Mouse (Mus musculus): ENCODE results near the gene Kansl1l.

Kansl1l gene

GRCm38 (mm10) chr1:66817865-66818315 is 528 bp upstream of the Kansl1l start:
- no peak for DNase-seq (ENCODE audit: low read depth, low spot score)

DNA sequence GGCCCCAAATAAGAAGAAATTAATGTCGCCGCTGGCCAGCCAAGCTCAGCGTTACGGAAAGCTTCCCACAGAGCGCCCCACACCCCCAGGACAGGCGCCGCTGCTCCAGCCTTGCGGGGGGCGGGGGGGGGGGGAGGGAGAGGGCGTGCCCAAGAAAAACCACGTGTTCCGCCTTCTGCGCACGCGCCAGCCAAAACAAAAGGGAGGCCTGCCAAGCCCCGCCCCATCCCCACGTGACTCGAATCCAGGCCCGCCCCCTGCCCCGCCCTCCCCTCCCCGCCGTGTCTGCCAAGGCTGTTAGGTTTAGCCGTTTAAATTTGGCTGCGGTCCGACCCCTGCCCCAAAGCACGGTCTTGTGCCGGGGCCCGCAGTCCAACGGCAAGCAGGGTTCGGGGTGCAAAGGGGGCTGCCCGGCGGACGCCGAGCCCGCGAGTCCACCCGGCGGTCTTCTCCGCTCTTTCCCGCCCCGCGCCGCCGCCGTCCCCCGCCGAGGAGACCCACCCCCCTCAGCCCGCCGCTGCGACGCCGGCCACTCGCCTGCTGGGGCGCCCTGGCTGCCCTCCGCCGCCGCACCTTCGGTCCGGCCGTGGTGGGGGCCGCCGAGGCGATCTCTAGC is 417 bp downstream of the Kansl1l start:
- DNase-seq (ENCODE audit: low read depth, low spot score), result peak; percentile 93

- DNase-seq (ENCODE audit: low read depth, low spot score), result peak; percentile 62
Observed at GRCm38 (mm10) chr1:66815941-66816777, 1.2 kb downstream of the Kansl1l start.

DNA sequence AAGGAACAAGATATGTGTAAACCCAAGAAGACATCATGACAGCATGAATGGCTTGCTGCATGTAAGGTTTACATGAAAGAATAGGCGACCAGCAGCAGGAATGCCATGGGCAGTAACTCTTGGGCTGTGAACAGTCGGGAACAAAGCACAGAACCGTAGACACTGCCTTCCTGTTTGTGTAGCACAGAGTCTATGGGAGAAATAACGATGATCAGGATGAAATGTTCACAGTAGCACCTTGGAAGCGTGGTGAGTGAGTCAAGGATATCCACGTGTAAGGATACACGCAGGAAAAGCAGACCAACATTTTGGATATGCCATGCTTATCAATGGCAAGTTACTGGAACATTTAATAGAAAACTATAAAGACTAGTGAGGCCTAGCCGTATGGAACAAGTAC is 2.6 kb downstream of the Kansl1l start:
- DNase-seq (ENCODE audit: low read depth, low spot score), result no peak

DNA sequence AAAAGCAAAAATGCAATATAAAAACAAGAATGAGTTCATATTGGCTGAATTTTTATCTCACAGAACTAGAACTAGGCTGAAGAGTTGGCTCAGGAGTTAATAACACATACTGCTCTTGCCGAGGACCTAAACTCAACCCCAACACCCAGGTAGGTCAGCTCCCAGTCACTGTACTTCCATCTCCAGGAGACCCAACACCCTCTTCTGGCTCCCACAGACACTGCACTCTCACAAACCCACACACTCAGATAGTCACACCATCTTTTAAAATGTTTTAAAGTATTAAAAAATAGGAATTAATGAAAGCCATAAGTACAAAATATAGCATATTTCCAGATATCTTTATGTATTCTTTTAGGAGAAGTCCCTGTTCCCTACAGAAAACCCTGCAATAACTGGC is 4.2 kb downstream of the Kansl1l start:
- DNase-seq (ENCODE audit: low read depth, low spot score), result no peak

GRCm38 (mm10) chr1:66806821-66807220 is 10.5 kb downstream of the Kansl1l start:
- DNase-seq (ENCODE audit: low read depth, low spot score), result no peak

- no peak for DNase-seq (ENCODE audit: low read depth, low spot score)
Observed at GRCm38 (mm10) chr1:66805408-66805807, 12.0 kb downstream of the Kansl1l start.

DNA sequence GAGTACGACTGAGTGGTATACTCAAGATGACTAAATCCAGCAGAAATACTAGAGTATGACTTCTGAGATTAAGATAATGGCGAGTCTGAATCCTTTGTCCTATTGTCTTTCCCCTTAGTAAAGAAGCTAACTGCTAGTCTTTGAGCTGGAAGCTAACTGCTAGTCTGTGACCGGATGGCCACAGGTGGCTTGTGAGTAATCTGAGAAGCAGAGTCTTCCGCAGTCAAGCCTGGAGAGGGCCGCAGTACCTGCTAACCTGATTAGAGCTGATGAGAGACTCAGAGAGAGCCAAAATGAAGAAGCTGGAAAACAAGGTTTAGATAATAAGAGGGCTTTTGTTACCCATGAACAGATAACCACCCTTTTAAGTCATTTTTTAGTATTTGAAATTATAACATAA is 12.7 kb downstream of the Kansl1l start:
- no peak for DNase-seq (ENCODE audit: low read depth, low spot score)

- DNase-seq (ENCODE audit: low read depth, low spot score), result no peak
Observed at GRCm38 (mm10) chr1:66797962-66798361, 19.4 kb downstream of the Kansl1l start.

DNA sequence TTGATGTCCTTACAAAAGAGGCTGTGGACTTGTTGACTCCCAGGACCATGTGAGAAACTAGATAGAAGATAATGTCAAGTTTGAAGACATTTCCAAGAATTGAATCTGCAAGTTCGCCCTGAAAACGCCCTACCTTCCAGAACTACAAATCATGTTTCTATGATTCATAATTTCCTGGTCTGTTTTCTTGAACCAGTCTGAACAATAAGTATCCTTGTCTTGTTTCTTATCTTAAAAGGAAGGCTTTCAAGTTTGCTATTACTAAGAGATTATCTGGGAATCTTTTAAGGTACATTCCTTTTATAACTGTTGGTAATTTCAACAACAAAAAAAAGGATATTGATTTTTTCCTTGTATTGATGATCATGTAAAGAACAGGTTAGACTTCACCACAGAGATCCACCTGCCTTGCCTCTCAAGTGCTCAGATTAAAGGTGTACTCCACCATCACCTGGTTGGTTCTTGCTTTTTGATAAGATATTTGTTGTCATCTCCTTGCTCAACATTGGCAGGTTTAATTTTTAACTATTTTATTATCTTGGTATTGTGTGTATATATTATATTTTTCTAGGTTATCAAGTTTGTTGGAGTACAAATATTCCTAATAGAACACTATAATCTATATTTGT is 24.4 kb downstream of the Kansl1l start:
- DNase-seq (ENCODE audit: low read depth, low spot score), result no peak

GRCm38 (mm10) chr1:66782296-66782695 is 35.1 kb downstream of the Kansl1l start:
- no peak for DNase-seq (ENCODE audit: low read depth, low spot score)

GRCm38 (mm10) chr1:66781027-66781426 is 36.3 kb downstream of the Kansl1l start:
- no peak for DNase-seq (ENCODE audit: low read depth, low spot score)

GRCm38 (mm10) chr1:66778798-66779197 is 38.6 kb downstream of the Kansl1l start:
- no peak for DNase-seq (ENCODE audit: low read depth, low spot score)

DNA sequence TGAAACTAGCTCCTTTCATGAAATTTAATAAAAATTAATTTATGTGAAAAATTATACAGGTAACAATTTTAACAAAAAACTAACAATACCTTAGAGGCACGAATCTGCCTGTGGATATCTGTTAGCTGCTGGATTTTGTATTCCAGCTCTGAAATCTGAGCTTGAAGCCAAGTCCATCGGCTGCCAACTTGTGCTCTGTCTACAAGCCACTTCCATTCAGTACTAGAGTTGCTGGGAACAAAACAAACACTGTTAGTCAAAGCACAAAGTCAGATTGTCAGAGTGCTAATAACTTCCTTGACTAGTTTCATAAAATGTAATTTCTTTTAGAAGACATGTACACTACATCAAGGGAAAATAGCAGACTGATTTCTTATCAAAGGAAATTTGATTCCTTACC is 39.5 kb downstream of the Kansl1l start:
- DNase-seq (ENCODE audit: low read depth, low spot score), result no peak

DNA sequence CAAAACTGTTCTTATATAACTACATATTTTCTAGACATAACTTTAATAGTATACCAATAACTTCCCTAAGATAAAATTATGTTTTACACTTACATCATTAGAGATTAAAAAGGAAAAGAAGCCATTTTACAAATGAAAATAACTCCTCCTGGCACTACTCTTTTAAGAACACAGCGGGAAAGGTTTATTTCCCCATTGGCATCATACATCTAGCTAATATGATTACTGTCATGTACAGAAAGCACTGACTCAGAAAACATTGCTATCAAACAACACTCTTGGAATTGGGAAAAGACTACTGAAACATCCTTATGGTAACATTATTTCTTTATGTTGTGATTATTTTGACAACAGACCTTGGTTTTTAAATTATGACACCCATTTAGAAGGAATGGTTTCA is 48.6 kb downstream of the Kansl1l start:
- no peak for DNase-seq (ENCODE audit: low read depth, low spot score)

GRCm38 (mm10) chr1:66730581-66730980 is 86.8 kb downstream of the Kansl1l start:
- no peak for DNase-seq (ENCODE audit: low read depth, low spot score)

DNA sequence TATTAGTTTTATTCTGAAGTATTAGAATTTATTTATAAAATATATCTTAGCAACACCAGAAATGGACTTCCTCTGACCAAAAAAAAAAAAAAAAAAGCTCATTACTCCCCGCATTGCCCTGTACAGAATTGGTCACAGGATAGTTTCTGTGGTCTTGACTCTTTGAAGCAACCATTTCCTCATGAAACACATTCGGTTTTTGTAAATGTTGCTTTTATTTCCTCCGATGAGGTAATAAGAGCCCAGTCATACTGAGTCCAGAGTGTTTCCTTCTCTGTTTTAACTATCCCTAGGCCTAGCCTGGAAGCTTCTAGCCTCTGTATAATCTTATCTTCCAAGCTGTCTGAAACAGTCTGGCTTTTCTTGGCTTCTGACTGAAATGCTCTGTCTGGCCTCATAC is 104.5 kb downstream of the Kansl1l start:
- no peak for DNase-seq (ENCODE audit: low read depth, low spot score)

- no peak for DNase-seq (ENCODE audit: low read depth, low spot score)
Observed at GRCm38 (mm10) chr1:66704523-66704922, 112.8 kb downstream of the Kansl1l start.

GRCm38 (mm10) chr1:66702623-66703345 is 114.6 kb downstream of the Kansl1l start:
- no peak for DNase-seq (ENCODE audit: low read depth, low spot score)

GRCm38 (mm10) chr1:66701576-66701940 is 115.8 kb downstream of the Kansl1l start:
- no peak for DNase-seq (ENCODE audit: low read depth, low spot score)

DNA sequence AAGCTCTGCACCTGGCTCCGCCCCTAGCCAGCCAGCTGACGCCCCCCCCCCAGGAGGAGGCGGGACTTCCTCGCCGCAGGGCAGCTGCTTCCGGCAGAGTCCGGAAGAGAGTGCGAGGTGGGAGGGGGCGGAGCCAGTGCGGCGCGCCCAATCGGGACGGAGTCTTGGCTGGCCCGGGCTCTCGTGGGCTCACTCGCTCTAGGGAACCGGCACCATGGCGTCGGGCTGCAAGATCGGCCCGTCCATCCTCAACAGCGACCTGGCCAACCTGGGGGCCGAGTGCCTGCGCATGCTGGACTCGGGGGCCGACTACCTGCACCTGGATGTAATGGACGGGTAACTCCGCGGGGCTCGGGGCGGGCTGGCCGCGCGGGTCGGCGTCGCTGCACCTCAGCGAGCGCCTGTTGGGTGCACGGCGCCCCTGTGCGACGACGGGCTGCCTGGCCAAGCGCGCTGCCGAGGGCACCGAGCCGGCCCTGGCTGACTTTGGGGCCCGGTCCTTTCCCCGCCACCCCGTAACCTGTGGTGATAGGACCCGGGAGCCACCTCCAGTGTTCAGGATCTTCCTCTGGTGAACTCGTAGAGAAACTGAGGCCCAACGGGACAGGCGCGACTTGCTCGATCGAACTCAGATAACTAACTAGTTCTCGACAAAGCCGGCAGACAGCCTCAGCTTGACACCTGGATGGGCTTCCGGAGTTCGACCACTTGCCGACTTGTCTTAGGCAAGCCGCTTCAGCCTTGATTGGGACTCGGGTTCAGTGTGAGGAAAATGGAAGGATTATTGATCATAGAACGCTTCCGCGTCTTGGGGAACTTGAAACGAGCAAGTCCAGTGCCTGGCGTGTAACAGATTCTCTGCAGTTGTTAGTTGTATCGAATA is 116.4 kb downstream of the Kansl1l start, which contains the start of gene Rpe:
Rpe (plus strand) TSS at position 139 of the 883 bp plus-strand sequence.
- peak; percentile 94 for DNase-seq (ENCODE audit: low read depth, low spot score)

All from mesoderm, embryonic 11.5 days (tissue).